Mouse (Mus musculus) neural tube, embryonic 11.5 days (tissue): Measurements from ENCODE around the gene Immt. TPM values are rescaled to one million over a fixed set of nuclear protein-coding genes. Genes with fewer than 3 reads are reported as not detected.

Experiments
- ATAC-seq: fragments of 200-750 bp; cut with Nextera tagmentation; 2 replicates; pipeline ENCODE4 v1.8.0; 2017; ENCODE audit warnings: moderate number of reproducible peaks, mild to moderate bottlenecking, moderate TSS enrichment, moderate library complexity; ENCODE audit not compliant: insufficient read depth, low FRiP score, low TSS enrichment
- DNase-seq: peaks from one replicate; pipeline ENCODE4 v3.0.0-alpha.2; 2015; ENCODE audit warnings: low spot score
- H3K27ac ChIP-seq: fragments of 300-500 bp; sonication (generic); 2 replicates; pipeline ENCODE4 v1.5.1; 2014; ENCODE audit warnings: low read depth, mild to moderate bottlenecking, low read length
- H3K27me3 ChIP-seq: fragments of 300-500 bp; sonication (generic); 2 replicates; pipeline ENCODE4 v1.6.1; 2014; ENCODE audit warnings: mild to moderate bottlenecking, low read length, mixed read lengths; ENCODE audit not compliant: control insufficient read depth, insufficient read depth
- H3K36me3 ChIP-seq: fragments of 300-500 bp; sonication (generic); 2 replicates; pipeline ENCODE4 v1.6.1; 2014; ENCODE audit warnings: mild to moderate bottlenecking, low read length, moderate library complexity, mixed read lengths; ENCODE audit not compliant: control insufficient read depth, insufficient read depth
- H3K4me1 ChIP-seq: fragments of 300-500 bp; sonication (generic); 2 replicates; pipeline ENCODE4 v1.6.1; 2014; ENCODE audit warnings: low read length, mixed read lengths; ENCODE audit not compliant: control insufficient read depth, insufficient read depth
- H3K4me2 ChIP-seq: fragments of 300-500 bp; sonication (generic); 2 replicates; pipeline ENCODE4 v1.6.1; 2014; ENCODE audit warnings: low read depth, mild to moderate bottlenecking, moderate library complexity
- H3K4me3 ChIP-seq: fragments of 300-500 bp; sonication (generic); 2 replicates; pipeline ENCODE4 v1.5.1; 2014; ENCODE audit warnings: low read depth, low read length
- H3K9ac ChIP-seq: fragments of 300-500 bp; sonication (generic); 2 replicates; pipeline ENCODE4 v1.6.1; 2014; ENCODE audit warnings: mild to moderate bottlenecking, low read length
- H3K9me3 ChIP-seq: fragments of 300-500 bp; sonication (generic); 2 replicates; pipeline ENCODE4 v1.6.1; 2016; ENCODE audit warnings: low read length; ENCODE audit not compliant: control insufficient read depth
- WGBS: fragments of 180-500 bp; shearing (Covaris S2); extraction: QIAGEN DNeasy Blood & Tissue Kit; methylation state at CpG from one replicate; pipeline ENCODE4 v1.1.7; 2014; 5-methylcytosine and 5-hydroxymethylcytosine counted together
- polyA plus RNA-seq: library from polyadenylated mRNA; unstranded; fragments of >200 nt; fragmentation: Nextera tagmentation; extraction: Ambion mirVana; gene quantifications from 2 replicates; pipeline ENCODE4 v1.2.1, GENCODE M21; 2014

Immt gene
- polyA plus RNA-seq, 1 experiment from 2014 or later, result 220 TPM

DNA sequence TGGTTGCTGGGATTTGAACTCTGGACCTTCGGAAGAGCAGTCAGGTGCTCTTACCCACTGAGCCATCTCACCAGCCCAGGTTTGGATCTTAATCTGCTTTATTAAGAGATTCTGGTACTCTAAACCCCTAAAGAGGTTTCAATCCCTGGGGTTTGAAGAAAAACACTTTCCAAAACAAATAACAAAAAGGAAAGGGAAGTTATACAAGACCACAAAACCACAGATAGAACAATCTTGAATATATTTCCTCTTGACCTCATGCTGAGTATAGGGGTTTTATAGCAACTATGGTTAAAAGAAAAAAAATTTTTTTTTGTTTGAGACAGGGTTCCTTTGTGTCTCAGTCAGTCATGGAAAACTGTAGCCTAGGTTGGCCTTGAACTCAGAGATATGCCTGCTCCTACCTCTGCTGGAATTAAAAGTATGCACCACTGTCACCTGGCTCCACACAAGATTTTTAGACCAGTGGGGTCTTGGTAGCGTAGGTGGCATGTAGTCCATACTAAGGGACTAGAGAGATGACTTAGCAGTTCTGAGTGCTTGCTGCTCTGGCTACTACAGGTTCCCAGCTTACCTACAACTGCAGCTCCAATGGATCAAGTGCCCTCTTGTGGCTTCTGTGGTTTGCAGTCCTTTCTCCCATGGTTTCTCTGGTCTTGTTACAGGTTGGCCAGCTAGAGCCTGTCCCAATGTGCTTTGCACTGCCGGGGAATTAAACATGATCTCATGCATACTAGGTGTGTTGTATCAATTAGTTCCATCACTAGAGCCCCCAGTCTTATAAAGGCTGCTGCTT lies 47.0 kb downstream of the Immt start:
- H3K4me3 ChIP-seq, result no peak overlapping the region
- no peak for DNase-seq
- H3K4me1 ChIP-seq, result no peaks in the 10 kb centered on the region
- no peak overlapping the region for H3K4me2 ChIP-seq
- WGBS, result 90% methylated on average over 3 of the region's 3 CpGs
- H3K36me3 ChIP-seq, result peaks cover 17% of the 10 kb centered on the region
- H3K9ac ChIP-seq, result no peak overlapping the region
- H3K9me3 ChIP-seq, result no peaks in the 10 kb centered on the region
- H3K27ac ChIP-seq, result no peak overlapping the region
- ATAC-seq, result no peak
- H3K27me3 ChIP-seq, result no peaks in the 10 kb centered on the region

DNA sequence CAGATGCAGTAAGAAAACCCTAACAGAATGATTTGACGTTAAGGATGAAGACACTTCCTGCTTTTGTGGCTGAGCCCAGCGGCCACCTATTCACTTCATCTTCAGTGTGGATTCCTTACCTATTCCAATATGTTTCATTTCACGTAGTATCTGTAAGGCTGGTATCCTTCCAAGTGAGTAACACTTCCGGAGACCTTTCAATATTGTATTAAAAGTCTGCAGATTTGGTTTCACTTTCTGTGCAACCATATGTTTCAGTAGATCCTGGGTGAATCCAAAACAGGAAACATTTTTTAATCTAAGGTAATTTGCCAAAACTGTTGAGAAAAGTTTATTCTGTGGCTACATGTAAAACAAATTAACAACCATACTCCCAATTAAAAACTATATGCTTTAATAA lies 62.1 kb downstream of the Immt start:
- H3K27me3 ChIP-seq, result no peaks in the 10 kb centered on the region
- WGBS, result 93% methylated on average over 4 of the region's 4 CpGs

DNA sequence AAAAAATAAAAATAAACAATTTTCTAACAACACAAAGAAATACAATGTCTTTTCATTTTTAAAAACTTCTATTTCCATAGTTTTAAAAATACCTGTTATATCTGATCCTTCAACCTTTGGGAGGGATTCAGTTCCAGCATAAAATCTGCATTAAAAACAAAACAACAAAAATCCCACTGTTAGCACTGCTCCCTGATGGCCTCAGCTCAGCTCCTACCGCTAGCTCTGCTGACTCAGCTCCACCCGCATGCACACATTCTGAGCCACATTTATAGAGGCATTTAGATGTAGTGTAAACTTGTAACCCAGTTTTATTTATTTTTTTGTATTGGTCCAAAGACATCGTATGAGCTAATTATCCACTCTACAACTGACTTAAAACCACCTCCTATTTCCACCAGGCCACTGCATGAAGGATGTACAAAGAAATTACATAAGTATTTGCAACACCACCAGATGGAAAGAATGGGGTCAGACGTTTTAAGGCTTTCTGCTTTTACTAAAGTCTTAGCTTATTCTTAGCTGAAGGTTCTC lies 76.6 kb downstream of the Immt start:
- no peaks in the 10 kb centered on the region for H3K27me3 ChIP-seq
- 0 out of 2 replicates have a peak, but pooled peaks cover 2% of the 10 kb centered on the region for H3K4me1 ChIP-seq
- 6% methylated on average over 4 of the region's 4 CpGs for WGBS
- no peaks in the 10 kb centered on the region for H3K9me3 ChIP-seq
- peak overlapping the region; percentile 68 for H3K4me2 ChIP-seq
- no peak for DNase-seq
- peak overlapping the region; percentile 62 for H3K4me3 ChIP-seq
- H3K9ac ChIP-seq, result peak overlapping the region; percentile 66
- ATAC-seq, result no peak
- H3K36me3 ChIP-seq, result peaks cover 9% of the 10 kb centered on the region
- no peak overlapping the region for H3K27ac ChIP-seq

More for the DNA sequence above, 62.1 kb downstream of the Immt start:
- no peak for ATAC-seq
- no peaks in the 10 kb centered on the region for H3K9me3 ChIP-seq
- no peak overlapping the region for H3K27ac ChIP-seq
- DNase-seq, result no peak
- H3K4me2 ChIP-seq, result no peak overlapping the region
- no peak overlapping the region for H3K9ac ChIP-seq
- peaks cover 15% of the 10 kb centered on the region for H3K36me3 ChIP-seq
- no peaks in the 10 kb centered on the region for H3K4me1 ChIP-seq
- no peak overlapping the region for H3K4me3 ChIP-seq

DNA sequence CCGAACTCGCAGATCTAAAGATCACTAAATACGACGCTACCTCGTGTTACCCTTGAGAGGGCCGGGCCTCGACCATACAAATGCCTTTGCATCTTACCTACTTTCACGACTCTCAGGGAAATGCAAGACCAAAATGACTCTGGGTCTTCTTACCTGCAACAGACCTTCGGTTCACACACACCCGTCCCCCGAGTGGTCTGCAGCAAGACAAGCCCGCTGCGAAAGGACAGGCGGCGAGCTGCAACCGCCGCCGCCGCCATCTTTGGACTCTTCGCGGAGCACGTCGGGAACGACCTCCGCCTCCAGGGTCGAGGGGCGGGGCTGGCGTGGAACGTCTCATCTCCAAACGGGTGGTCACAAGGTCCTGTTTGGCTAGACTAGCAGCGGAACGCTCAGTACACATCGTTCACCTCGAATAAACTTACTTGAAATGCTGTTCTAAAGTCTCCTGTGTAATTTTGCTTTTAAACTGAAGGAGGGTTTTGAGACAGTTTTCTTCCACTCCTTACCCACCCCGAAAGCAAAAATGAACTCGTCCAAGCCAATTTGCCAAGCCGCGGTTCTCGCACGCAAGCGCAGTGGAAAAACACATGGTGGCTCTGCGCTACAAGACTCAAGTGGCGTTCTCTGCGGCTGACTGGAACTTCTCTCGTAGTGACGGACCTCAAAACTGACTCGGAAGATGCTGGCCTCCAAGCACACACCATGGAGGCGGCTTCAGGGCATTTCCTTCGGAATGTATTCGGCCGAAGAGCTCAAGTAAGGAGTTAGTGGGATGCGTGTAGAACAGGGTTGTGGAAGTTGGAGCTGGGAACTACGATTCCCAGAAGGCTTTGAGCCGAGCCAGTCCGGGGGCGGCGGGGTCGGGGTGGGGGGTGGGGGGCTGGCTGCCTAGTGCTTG lies 77.6 kb downstream of the Immt start, which contains the start of the genes Ptcd3 and Polr1a:
Gene Ptcd3, minus strand, starts transcription at position 270 of the 901 bp plus-strand sequence.
Gene Polr1a, plus strand, starts transcription at position 573 of the 901 bp plus-strand sequence.
- under 1% methylated on average over 58 of the region's 58 CpGs for WGBS
- H3K4me2 ChIP-seq, result peak within 1 kb of the TSS; percentile 68
- peak within 1 kb of the TSS; percentile 62 for H3K4me3 ChIP-seq
- 0 out of 2 replicates have a peak, but pooled peaks cover 2% of the 10 kb centered on the region for H3K4me1 ChIP-seq
- peaks cover 8% of the 10 kb centered on the region for H3K36me3 ChIP-seq
- no peaks in the 10 kb centered on the region for H3K9me3 ChIP-seq
- H3K27ac ChIP-seq, result 0 out of 2 replicates have a peak within 1 kb of the TSS, but pooled peaks have one; percentile 35
- DNase-seq (peak; percentile 93), ATAC-seq (peak; percentile 88)
- peak within 1 kb of the TSS; percentile 66 for H3K9ac ChIP-seq
- no peaks in the 10 kb centered on the region for H3K27me3 ChIP-seq

DNA sequence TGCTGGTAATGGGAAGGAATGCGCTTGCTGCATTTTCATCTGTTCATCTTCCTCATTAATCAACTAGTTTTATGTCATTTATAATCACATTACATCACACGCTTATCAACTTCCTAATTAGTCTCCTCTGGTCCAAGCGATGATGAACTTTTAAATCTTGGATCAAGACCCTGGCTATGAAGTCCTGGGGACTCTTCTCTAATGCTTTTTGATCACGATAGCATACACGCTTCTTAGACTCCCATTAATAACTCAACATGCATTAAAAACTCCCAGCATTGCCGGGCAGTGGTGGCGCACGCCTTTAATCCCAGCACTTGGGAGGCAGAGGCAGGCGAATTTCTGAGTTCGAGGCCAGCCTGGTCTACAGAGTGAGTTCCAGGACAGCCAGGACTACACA lies 78.3 kb downstream of the Immt start:
- H3K9me3 ChIP-seq, result no peaks in the 10 kb centered on the region
- H3K36me3 ChIP-seq, result peaks cover 4% of the 10 kb centered on the region; the same call in 1 of the 2 replicates
- no peaks in the 10 kb centered on the region for H3K27me3 ChIP-seq
- WGBS, result 30% methylated on average over 10 of the region's 10 CpGs
- H3K9ac ChIP-seq, result peak overlapping the region; percentile 66; the same call in 1 of the 2 replicates
- peak overlapping the region; percentile 45 for H3K4me2 ChIP-seq
- peak; percentile 20 for ATAC-seq
- H3K27ac ChIP-seq, result no peak overlapping the region
- no peak for DNase-seq
- 0 out of 2 replicates have a peak, but pooled peaks cover 2% of the 10 kb centered on the region for H3K4me1 ChIP-seq
- peak overlapping the region; percentile 62 for H3K4me3 ChIP-seq

DNA sequence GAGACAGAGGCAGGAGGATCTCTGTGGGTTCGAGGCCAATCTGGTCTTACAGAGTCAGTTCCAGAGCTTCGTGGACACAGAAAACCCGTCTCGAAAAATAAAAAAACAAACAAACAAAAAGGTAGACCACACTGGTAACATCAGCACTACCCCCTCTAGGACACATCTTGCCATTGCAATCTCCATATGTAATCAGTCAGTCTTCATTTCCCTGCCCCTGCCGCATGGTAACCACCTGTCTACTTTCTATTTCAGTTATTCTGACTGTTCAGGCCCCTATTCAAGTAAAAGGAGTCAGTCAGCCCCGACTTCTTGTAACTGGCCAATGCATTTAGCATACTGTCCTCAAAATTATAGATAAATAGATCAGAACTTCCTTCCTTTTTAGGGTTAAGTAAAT lies 78.7 kb downstream of the Immt start:
- no peak overlapping the region for H3K9ac ChIP-seq
- H3K4me1 ChIP-seq, result 0 out of 2 replicates have a peak, but pooled peaks cover 2% of the 10 kb centered on the region
- WGBS, result 76% methylated on average over 6 of the region's 6 CpGs
- H3K4me3 ChIP-seq, result peak overlapping the region; percentile 62
- H3K9me3 ChIP-seq, result no peaks in the 10 kb centered on the region
- peaks cover 4% of the 10 kb centered on the region; the same call in 1 of the 2 replicates for H3K36me3 ChIP-seq
- no peak overlapping the region for H3K27ac ChIP-seq
- DNase-seq (no peak), ATAC-seq (no peak)
- H3K4me2 ChIP-seq, result peak overlapping the region; percentile 45
- H3K27me3 ChIP-seq, result no peaks in the 10 kb centered on the region

DNA sequence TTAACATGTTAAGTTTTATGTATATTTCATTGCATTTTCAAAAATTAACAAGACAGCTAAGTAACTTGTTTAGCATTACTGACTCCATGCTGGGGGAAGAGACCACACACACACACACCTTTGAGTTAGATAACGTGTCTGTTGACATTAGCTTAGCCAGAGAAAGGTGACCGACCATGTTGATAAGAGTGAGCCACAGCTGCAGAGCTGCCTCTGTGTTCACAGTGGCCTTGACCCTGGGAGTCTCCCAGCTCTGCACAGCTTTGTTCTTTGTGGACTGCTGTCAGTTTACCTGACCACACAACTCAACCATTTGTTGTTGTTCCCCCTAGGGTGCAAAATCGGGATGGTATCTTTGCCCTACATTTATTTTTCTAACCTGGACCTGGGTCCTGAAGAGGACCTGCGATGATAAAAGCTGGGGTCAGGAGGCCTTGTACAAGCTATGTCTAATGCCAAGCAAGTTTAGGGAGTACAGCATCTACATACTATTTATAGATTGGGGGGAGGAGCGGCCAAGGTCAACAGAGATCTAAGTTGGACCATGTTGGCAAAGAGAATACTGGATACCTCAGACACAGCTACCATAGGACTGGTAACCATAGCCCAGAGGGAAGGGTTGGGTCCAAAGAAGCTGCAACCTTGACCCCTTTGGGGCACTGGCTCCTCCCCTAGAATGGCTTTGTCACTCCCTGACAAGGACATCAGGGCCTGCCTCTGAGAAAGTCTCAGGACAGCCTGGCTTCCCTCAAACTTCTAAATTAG lies 80.7 kb downstream of the Immt start:
- ATAC-seq (no peak), DNase-seq (no peak)
- H3K4me3 ChIP-seq, result no peak overlapping the region
- H3K4me2 ChIP-seq, result no peak overlapping the region
- H3K9ac ChIP-seq, result no peak overlapping the region
- H3K9me3 ChIP-seq, result no peaks in the 10 kb centered on the region
- 0 out of 2 replicates have a peak, but pooled peaks cover 2% of the 10 kb centered on the region for H3K4me1 ChIP-seq
- no peaks in the 10 kb centered on the region; the same call in 1 of the 2 replicates for H3K36me3 ChIP-seq
- WGBS, result 85% methylated on average over 5 of the region's 5 CpGs
- no peak overlapping the region for H3K27ac ChIP-seq
- no peaks in the 10 kb centered on the region for H3K27me3 ChIP-seq

DNA sequence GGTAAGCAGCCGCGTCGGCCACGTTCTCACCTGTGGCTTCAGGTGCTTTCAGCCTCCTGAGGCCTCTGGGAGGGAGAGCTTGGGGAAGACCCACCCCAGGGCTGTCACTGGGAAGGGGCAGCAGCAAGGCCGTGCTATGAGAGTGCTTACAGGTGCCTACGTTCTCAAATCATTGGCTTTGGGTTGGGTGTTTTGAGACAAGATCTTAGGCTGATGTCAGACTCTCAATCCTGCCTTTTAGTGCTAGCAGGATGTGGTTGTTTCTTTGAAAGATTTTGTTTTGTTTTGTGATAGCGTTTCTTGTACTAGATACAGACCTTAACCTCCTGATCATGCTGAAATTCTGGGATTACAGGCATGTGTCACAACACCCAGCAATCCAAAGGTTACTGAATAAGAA lies 89.6 kb downstream of the Immt start:
- ATAC-seq (no peak), DNase-seq (no peak)
- WGBS, result 96% methylated on average over 7 of the region's 7 CpGs
- no peaks in the 10 kb centered on the region for H3K4me1 ChIP-seq
- no peak overlapping the region for H3K27ac ChIP-seq
- no peaks in the 10 kb centered on the region for H3K27me3 ChIP-seq
- H3K4me2 ChIP-seq, result no peak overlapping the region
- H3K4me3 ChIP-seq, result no peak overlapping the region
- peaks cover 6% of the 10 kb centered on the region for H3K36me3 ChIP-seq
- no peaks in the 10 kb centered on the region for H3K9me3 ChIP-seq
- H3K9ac ChIP-seq, result no peak overlapping the region
